Mouse (Mus musculus) adrenal gland, postnatal 36 days (tissue): ENCODE data around the gene Cartpt. TPM values are rescaled to one million over a fixed set of nuclear protein-coding genes. Genes with fewer than 3 reads are reported as not detected.
"Not testable (repeated sequence)": the region's sequence is repeated elsewhere in the genome, so short reads cannot be mapped to it uniquely, and the experiment has no call there.

ENCODE experiments used
- DNase-seq, 2 experiments: peaks; one replicate each; pipeline ENCODE4 v3.0.0; 2021; ENCODE audit warnings: mixed read lengths in 1 of 2
- total RNA-seq, 2 experiments: library from RNA; stranded (reverse); gene quantifications; 2 replicates each; pipeline ENCODE4 v1.2.3; 2021

Gene Cartpt
- total RNA-seq, 2 experiments from 2014 or later: 6.0 to 6.2 TPM

GRCm38 (mm10) chr13:99857336-99857735 lies 43.6 kb downstream of the Cartpt start:
- no peak for DNase-seq

GRCm38 (mm10) chr13:99855229-99855628 lies 45.7 kb downstream of the Cartpt start:
- no peak for DNase-seq

GRCm38 (mm10) chr13:99853131-99853530 lies 47.8 kb downstream of the Cartpt start:
- DNase-seq: no peak

GRCm38 (mm10) chr13:99852416-99852815 lies 48.5 kb downstream of the Cartpt start:
- not testable (repeated sequence) for DNase-seq

- no peak for DNase-seq
These were observed 49.9 kb downstream of the Cartpt start for GRCm38 (mm10) chr13:99851026-99851425.

GRCm38 (mm10) chr13:99849597-99849996 lies 51.3 kb downstream of the Cartpt start:
- DNase-seq: peak in 1 of 2 experiments; percentile 20

Other genes with a start within 250 kb of the Cartpt start
- 10 to 100 TPM; 60.4 to 82.2 TPM for gene Mccc2, start 114.5 kb upstream of the Cartpt start, total RNA-seq
- gene Bdp1, start 203.0 kb upstream of the Cartpt start, total RNA-seq: 10 to 100 TPM; 25.4 to 38.1 TPM
- gene Serf1, start 206.9 kb upstream of the Cartpt start, total RNA-seq: 10 to 100 TPM; 13.9 to 21.7 TPM
- 10 to 100 TPM; 31.8 to 40.8 TPM for gene Smn1, start 223.8 kb upstream of the Cartpt start, total RNA-seq